Mouse (Mus musculus): ENCODE measurements around the gene Tdrd6. TPM values are rescaled to one million over a fixed set of nuclear protein-coding genes. Genes with fewer than 3 reads are reported as not detected.
A peak's percentile ranks its signal among the peaks of the same experiment; 100 is the strongest.

The Tdrd6 gene
- polyA plus RNA-seq, 1 experiment from 2014 or later: not detected

DNA sequence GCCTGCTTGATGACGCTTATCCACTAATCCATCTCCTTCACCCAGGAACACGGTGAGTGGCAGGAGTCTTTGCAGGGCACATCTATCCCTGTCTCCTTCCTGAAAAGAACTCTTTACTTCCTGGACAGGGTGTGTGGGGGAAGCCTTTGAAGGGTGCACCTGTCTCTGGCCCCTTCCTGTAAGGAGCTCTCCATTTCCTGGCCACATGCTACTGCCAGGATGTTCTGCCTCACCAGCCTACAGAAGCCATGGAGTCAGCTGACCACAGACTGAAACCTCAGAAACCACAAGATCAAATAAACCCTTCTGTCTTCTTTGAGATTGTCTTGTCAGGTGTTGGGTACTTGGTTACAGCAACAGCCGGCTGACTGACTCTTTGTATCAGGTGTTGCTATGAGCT, 15.0 kb upstream of the Tdrd6 start:
- no peak overlapping the region for H3K27ac ChIP-seq (ENCODE audit: low read depth)
- WGBS (ENCODE audit: insufficient replicate concordance): 56% methylated on average over 3 of the region's 3 CpGs
- H3K4me3 ChIP-seq (ENCODE audit: low read depth, low read length): no peak overlapping the region
- H3K4me2 ChIP-seq (ENCODE audit: low read depth, low read length): no peak overlapping the region
- peaks cover 7% of the 10 kb centered on the region; the same call in 1 of the 2 replicates for H3K4me1 ChIP-seq (ENCODE audit: insufficient read depth)
- no peak for TF ChIP-seq CTCF (IDR thresholded peaks at IDR 0.05; ENCODE audit: low read depth)
- TF ChIP-seq EP300 (IDR thresholded peaks at IDR 0.05; ENCODE audit: low read depth): no peak
- DNase-seq: no peak
- no peaks in the 10 kb centered on the region for H3K9me3 ChIP-seq (ENCODE audit: low read length)
- no peaks in the 10 kb centered on the region for H3K27me3 ChIP-seq (ENCODE audit: insufficient read depth, low read length)
- no peak overlapping the region for H3K9ac ChIP-seq (replicated peaks)
- H3K36me3 ChIP-seq (replicated peaks; ENCODE audit: insufficient read depth, low read length): no peaks in the 10 kb centered on the region
- no peak for ATAC-seq

DNA sequence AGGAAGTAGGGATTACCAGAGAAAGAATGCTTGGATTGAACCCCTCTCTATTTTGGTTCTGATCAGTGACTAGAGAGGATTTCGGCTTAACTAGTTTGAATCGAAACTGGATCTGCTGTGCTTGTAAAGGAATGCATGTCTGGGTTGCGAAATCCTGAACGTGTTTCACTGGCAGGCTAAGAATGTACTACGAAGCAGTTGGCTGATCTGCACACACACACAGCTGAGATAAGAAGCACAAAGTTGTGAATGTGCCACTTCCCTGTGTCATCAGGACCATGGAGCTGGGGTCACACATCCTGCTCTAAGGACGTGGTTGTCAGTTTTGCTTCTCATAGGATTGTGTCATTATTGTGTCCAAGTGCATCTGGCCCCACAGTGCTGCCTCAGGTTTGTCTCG, 14.3 kb upstream of the Tdrd6 start:
- DNase-seq: peak; percentile 22
- peaks cover 7% of the 10 kb centered on the region; the same call in 1 of the 2 replicates for H3K4me1 ChIP-seq (ENCODE audit: insufficient read depth)
- H3K36me3 ChIP-seq (replicated peaks; ENCODE audit: insufficient read depth, low read length): no peaks in the 10 kb centered on the region
- 0 out of 2 replicates have a peak overlapping the region, but pooled peaks have one; percentile 22 for H3K4me2 ChIP-seq (ENCODE audit: low read depth, low read length)
- no peaks in the 10 kb centered on the region for H3K27me3 ChIP-seq (ENCODE audit: insufficient read depth, low read length)
- no peak overlapping the region for H3K4me3 ChIP-seq (ENCODE audit: low read depth, low read length)
- TF ChIP-seq CTCF (IDR thresholded peaks at IDR 0.05; ENCODE audit: low read depth): no peak
- no peak overlapping the region for H3K27ac ChIP-seq (ENCODE audit: low read depth)
- peak; percentile 38 for ATAC-seq
- WGBS (ENCODE audit: insufficient replicate concordance): 21% methylated on average over 7 of the region's 7 CpGs
- H3K9me3 ChIP-seq (ENCODE audit: low read length): no peaks in the 10 kb centered on the region
- no peak overlapping the region for H3K9ac ChIP-seq (replicated peaks)

- Histone ChIP-seq H3K4me2 (ENCODE audit: low read depth, low read length) (no peak overlapping the region), H3K27me3 (ENCODE audit: insufficient read depth, low read length) (no peaks in the 10 kb centered on the region), H3K9ac (replicated peaks) (no peak overlapping the region), H3K4me1 (ENCODE audit: insufficient read depth) (peaks cover 7% of the 10 kb centered on the region; the same call in 1 of the 2 replicates), H3K36me3 (replicated peaks; ENCODE audit: insufficient read depth, low read length) (no peaks in the 10 kb centered on the region), H3K4me3 (ENCODE audit: low read depth, low read length) (no peak overlapping the region), H3K9me3 (ENCODE audit: low read length) (no peaks in the 10 kb centered on the region), H3K27ac (ENCODE audit: low read depth) (no peak overlapping the region)
- ATAC-seq: no peak
- 69% methylated on average over 7 of the region's 7 CpGs for WGBS (ENCODE audit: insufficient replicate concordance)
- TF ChIP-seq CTCF (IDR thresholded peaks at IDR 0.05; ENCODE audit: low read depth): no peak
- TF ChIP-seq EP300 (IDR thresholded peaks at IDR 0.05; ENCODE audit: low read depth): no peak
- no peak for DNase-seq
Measured at GRCm38 (mm10) chr17:43643191-43643590, 13.1 kb upstream of the Tdrd6 start.

GRCm38 (mm10) chr17:43640825-43641224, 10.7 kb upstream of the Tdrd6 start:
- ATAC-seq (no peak), DNase-seq (no peak)
- H3K9me3 ChIP-seq (ENCODE audit: low read length): no peaks in the 10 kb centered on the region
- no peak overlapping the region for H3K4me3 ChIP-seq (ENCODE audit: low read depth, low read length)
- no peak overlapping the region for H3K27ac ChIP-seq (ENCODE audit: low read depth)
- no peaks in the 10 kb centered on the region for H3K27me3 ChIP-seq (ENCODE audit: insufficient read depth, low read length)
- H3K4me2 ChIP-seq (ENCODE audit: low read depth, low read length): no peak overlapping the region
- H3K9ac ChIP-seq (replicated peaks): no peak overlapping the region
- WGBS (ENCODE audit: insufficient replicate concordance): 56% methylated on average over 1 of the region's 1 CpGs
- no peak for TF ChIP-seq EP300 (IDR thresholded peaks at IDR 0.05; ENCODE audit: low read depth)
- TF ChIP-seq CTCF (IDR thresholded peaks at IDR 0.05; ENCODE audit: low read depth): no peak; the same call in 1 of the 2 replicates
- no peaks in the 10 kb centered on the region for H3K36me3 ChIP-seq (replicated peaks; ENCODE audit: insufficient read depth, low read length)
- peaks cover 7% of the 10 kb centered on the region; the same call in 1 of the 2 replicates for H3K4me1 ChIP-seq (ENCODE audit: insufficient read depth)

DNA sequence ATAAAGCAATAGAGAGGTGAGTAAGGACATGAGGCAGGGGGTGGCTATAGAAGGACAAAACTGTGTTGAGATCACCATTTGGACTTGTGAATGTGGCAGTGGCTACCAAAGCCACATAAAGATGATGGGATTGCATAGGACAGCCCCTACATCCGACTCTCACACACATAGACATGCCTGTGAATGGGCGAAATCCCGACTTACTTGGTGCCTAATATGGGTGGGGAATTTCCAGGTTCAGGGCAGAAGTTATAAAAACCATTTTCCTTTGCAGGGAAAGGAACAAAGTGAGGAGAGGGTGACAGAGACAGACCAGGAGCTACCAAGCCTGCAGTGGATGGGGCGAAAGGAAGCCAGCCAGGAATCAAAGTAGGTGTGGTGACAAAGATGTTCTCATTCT, 7.0 kb upstream of the Tdrd6 start:
- TF ChIP-seq EP300 (IDR thresholded peaks at IDR 0.05; ENCODE audit: low read depth): no peak
- TF ChIP-seq CTCF (IDR thresholded peaks at IDR 0.05; ENCODE audit: low read depth): no peak
- H3K36me3 ChIP-seq (replicated peaks; ENCODE audit: insufficient read depth, low read length): no peaks in the 10 kb centered on the region

GRCm38 (mm10) chr17:43630427-43630760, 295 bp upstream of the Tdrd6 start:
- ATAC-seq: no peak
- H3K9ac ChIP-seq (replicated peaks): no peak overlapping the region
- H3K4me2 ChIP-seq (ENCODE audit: low read depth, low read length): 0 out of 2 replicates have a peak overlapping the region, but pooled peaks have one; percentile 44

More for the DNA sequence above, 7.0 kb upstream of the Tdrd6 start:
- Histone ChIP-seq H3K4me1 (ENCODE audit: insufficient read depth) (no peaks in the 10 kb centered on the region), H3K27ac (ENCODE audit: low read depth) (no peak overlapping the region), H3K4me3 (ENCODE audit: low read depth, low read length) (no peak overlapping the region), H3K9ac (replicated peaks) (no peak overlapping the region), H3K4me2 (ENCODE audit: low read depth, low read length) (no peak overlapping the region), H3K9me3 (ENCODE audit: low read length) (no peaks in the 10 kb centered on the region), H3K27me3 (ENCODE audit: insufficient read depth, low read length) (no peaks in the 10 kb centered on the region)
- no peak for DNase-seq
- 73% methylated on average over 4 of the region's 4 CpGs for WGBS (ENCODE audit: insufficient replicate concordance)
- ATAC-seq: no peak

More at GRCm38 (mm10) chr17:43630427-43630760, 295 bp upstream of the Tdrd6 start:
- Histone ChIP-seq H3K4me3 (ENCODE audit: low read depth, low read length) (no peak overlapping the region), H3K36me3 (replicated peaks; ENCODE audit: insufficient read depth, low read length) (no peaks in the 10 kb centered on the region), H3K9me3 (ENCODE audit: low read length) (no peaks in the 10 kb centered on the region), H3K4me1 (ENCODE audit: insufficient read depth) (peaks cover 10% of the 10 kb centered on the region), H3K27ac (ENCODE audit: low read depth) (no peak overlapping the region), H3K27me3 (ENCODE audit: insufficient read depth, low read length) (peaks cover 37% of the 10 kb centered on the region)
- WGBS (ENCODE audit: insufficient replicate concordance): 60% methylated on average over 13 of the region's 13 CpGs
- TF ChIP-seq CTCF (IDR thresholded peaks at IDR 0.05; ENCODE audit: low read depth) (no peak), EP300 (IDR thresholded peaks at IDR 0.05; ENCODE audit: low read depth) (no peak)
- DNase-seq: no peak

Data from liver, postnatal 0 days (tissue).